Mouse (Mus musculus): ENCODE results near the gene Sestd1.

Sestd1 gene

DNA sequence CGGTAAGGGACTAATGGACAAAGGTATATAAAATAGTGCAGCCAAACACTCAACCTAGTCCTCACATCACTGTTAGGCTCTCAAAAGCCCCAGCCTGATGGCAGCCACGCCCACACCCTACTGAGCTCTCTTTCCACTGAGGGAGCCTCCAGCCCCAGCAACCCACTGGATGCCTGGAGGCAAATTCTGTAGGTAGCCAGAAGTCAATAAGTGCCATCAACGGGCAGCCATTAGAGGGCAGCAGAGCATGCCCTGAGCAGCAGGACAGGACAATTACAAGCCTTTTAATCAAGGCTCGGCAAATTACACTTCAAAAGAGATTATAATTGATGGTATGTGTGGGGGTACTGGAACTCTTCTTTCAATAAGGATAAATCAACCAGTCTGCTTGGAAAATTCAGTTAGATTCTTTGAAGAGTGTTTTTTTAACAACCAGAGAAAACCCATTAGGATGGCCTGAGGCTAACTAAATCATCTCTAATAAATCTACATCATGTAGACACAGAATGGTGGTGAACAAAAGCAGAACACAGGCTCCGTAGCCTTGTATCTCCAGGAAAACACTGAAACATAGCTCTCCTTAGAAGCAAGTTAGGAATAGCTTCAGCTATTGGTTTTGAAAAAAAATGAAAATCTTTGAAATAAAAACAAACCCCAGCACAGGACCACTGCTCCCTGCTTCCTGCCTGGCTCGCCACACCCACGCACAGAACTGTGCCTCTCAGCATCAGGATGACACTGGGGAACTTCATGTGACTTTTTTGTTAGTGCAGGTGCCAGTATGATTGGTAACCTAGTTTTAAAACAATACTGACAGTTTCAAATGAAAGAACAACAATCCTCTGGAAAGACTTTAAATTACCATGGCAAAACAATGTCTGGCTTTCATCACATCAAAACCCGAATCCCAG lies 30.4 kb downstream of the Sestd1 start:
- ChIA-PET CTCF (interaction anchor here in 3 of 4 experiments (0.6 to 2.2 kb wide), 5 partner anchors 10 to 92 kb away, joined by 3 to 11 read pairs (median 3); no protein-coding TSS in a partner anchor), POLR2A (interaction anchor here in 1 of 4 experiments (0.8 kb wide), 1 partner anchor 11 kb away, joined by 3 read pairs; no protein-coding TSS in a partner anchor)

DNA sequence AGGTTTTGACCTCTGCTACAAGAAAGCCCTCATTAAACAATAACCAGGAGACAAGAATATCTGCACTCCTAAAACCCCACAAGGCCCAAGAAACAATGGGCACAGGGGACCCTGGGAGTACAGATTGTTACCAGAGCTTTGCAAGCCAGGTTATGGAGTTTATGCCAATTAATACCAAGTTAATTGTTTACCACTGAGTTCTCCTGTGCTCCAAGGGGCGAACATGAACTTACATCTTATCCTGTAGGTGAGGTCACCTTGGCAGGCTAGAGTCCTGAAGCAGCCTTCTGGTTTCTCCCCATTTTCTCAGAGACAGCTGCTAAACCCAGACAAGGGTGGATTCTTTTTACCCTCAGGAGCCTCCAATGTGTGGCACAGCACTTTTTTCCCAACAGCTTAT lies 32.0 kb downstream of the Sestd1 start:
- POLR2A ChIA-PET: interaction anchor here in 1 of 4 experiments (0.6 to 1.6 kb wide), 3 partner anchors 89 to 469 kb away, joined by 3 to 4 read pairs (median 4); no protein-coding TSS in a partner anchor
- CTCF ChIA-PET: interaction anchor here in 2 of 4 experiments (1.0 to 2.2 kb wide), 3 partner anchors 61 to 93 kb away, joined by 3 to 11 read pairs (median 3); no protein-coding TSS in a partner anchor

DNA sequence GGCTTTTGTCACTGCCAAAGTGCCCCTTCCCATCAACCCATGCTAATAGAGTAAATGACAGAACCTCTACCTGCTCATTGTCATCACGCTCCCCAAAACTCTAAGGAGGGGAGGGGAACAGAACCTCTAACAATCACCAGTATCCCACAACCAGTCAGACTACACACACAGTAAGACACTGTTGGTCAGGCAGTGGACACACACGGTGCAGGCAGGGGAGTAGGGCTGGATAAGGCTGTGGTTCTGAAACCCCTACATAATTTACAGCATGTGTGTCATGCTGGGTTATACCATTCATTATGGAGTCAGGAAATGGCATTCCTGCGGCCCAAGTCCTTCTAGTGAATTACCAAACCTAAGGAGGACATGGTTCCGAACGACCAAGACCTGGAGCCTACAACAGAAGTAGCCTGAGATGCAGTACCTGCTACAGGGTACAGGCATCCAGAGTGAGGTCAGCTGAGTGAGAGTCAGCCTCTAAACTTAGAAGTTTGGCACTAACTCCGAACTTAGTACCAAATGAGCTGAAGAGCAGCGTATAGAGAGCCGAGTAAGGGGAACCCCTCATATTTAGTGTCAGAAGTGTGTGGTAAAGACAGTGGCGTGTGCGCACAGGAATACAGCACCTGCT lies 33.1 kb downstream of the Sestd1 start:
- ChIA-PET CTCF (interaction anchor here in 1 of 4 experiments (0.6 kb wide), 1 partner anchor 828 kb away, joined by 15 read pairs; no protein-coding TSS in a partner anchor), POLR2A (interaction anchor here in 1 of 4 experiments (1.6 kb wide), 1 partner anchor 90 kb away, joined by 4 read pairs; no protein-coding TSS in a partner anchor)

DNA sequence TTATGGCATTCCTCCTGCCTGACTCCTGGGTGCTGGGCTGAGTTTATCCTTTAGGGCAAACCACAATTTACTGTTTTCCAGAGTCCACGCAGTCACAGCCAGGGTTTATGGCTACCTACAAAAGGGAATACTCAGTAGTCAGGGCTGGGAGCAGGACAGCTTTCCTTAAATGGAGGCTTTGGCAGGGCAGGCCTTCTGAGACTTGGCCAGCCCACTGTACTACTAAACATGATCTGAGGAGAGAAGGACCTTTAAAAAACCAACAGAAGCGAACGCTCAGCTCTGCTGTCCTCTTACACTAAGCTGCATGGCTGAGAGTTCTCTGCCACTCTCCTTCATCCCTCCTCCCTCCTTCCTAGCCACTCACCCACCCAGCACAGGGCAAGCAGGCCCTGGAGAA lies 34.6 kb downstream of the Sestd1 start:
- ChIA-PET POLR2A (interaction anchor here in 1 of 4 experiments (1.0 to 1.2 kb wide), 2 partner anchors 68 to 92 kb away, joined by 4 read pairs; no protein-coding TSS in a partner anchor), CTCF (no interaction called here)

DNA sequence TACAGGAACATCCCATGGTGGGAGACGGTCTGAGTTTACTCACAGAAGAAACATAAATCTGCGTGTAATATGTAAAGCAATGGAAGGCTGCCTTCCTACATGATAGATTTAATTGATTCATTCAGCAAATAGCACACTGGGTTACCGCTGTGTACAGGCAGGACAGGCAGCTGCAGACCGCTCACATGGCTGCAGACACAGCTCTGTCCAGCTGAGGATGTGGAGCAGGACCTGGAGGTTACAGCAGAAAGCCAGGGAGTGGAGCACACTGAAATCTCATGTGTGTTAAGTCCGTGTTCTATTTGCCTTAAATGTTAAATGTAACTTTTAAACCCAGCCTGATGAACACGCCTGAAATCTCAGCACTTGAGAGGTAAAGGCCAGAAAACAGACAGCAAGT lies 38.1 kb downstream of the Sestd1 start:
- POLR2A ChIA-PET: no interaction called here
- CTCF ChIA-PET: no interaction called here

DNA sequence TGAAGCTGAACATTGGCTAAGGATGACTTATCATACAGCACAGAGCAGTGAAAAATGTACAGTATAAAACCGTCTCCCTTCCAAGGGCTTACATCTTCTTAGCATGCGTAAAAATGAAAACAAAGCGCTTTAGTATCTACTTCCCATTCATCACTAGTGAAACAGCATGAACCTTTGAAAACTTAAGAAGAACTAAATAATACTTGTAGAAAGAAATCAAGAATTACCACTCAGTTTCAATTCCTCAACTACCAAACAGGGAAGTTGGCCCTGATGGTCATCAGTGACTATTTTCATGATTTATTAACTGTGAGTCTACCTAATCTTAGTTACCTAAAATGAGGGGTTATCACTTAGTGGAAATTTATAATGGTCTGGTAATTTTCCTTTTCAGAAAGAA lies 41.8 kb downstream of the Sestd1 start:
- ChIA-PET POLR2A (no interaction called here), CTCF (no interaction called here)

DNA sequence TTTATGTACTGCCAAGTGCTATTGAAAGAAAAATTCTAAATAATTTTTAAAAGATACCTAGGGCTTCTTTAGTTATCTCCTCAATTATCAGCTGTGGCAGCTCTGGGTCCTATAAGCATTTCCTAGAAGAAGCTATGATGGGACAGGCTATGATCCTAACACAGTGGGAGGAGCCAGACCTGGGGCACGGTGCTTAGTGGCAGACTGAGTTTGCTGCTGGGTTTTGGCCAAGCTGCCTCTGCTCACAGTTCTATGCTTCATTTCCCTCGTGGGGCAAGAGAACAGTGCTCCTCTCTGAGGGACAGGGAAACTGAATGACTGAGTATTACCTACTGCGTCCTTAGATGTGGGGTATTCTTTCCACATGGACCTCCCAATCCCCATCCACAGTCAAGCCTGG lies 42.3 kb downstream of the Sestd1 start:
- CTCF ChIA-PET: no interaction called here
- POLR2A ChIA-PET: no interaction called here

DNA sequence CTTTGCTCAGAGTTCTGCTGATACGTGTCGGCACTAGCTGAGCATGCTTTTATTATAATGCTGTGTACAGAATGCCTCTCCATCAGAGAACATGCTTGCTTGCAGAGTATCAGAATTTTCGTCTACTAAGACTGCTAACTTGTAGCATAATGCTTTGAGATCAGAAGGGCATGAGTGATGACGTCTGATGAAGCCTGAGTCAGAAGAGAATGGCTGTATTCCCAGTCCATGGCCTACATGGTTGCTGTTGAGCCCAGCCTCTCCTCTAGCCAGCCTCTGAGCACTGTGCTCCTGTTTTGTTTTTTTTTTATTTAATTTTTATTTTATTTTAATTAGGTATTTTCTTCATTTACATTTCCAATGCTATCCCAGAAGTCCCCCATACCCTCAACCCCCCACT lies 43.5 kb downstream of the Sestd1 start:
- ChIA-PET POLR2A (no interaction called here), CTCF (no interaction called here)

DNA sequence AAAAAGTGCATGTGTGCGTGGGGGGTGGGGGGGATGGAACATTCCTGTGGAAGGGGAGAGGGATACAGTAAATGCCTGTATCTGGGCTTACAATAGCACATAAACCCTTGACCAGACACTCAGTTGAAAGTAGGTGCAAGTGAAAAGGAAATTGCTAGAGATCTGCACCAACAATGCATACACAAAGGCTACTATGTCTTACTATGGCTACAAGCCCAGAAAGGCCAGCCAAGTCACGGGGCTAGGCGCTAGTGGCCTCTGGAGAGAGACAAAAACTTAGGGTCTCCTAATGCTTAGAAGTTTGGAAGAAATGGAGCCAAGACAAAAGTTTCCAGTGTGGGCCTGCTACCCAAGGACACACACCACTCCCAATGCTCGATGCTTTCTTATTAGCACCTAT lies 44.5 kb downstream of the Sestd1 start:
- CTCF ChIA-PET: no interaction called here

DNA sequence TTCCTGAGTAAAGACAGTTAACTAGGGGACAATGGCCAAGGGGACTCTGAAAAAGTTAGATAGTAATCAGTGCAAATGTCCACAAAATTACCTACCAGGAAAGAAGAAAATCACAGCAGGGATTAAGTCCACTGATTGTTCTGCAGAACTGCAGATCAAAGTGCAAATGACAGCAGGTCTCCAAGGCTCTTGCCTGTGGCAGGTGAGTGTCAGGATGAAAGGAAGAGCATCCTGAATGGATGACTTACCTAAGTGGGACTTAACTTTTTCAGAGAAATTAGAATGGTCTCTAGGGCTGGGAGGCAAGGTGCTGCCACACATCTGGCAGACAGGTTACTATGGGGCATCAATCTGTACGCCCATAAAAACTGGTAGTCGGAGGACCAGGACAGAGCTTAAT lies 47.8 kb downstream of the Sestd1 start:
- CTCF ChIA-PET: interaction anchor here in 2 of 4 experiments (0.6 to 0.7 kb wide), 2 partner anchors 12 to 112 kb away, joined by 3 read pairs; no protein-coding TSS in a partner anchor

More for the DNA sequence above, 44.5 kb downstream of the Sestd1 start:
- POLR2A ChIA-PET: no interaction called here

DNA sequence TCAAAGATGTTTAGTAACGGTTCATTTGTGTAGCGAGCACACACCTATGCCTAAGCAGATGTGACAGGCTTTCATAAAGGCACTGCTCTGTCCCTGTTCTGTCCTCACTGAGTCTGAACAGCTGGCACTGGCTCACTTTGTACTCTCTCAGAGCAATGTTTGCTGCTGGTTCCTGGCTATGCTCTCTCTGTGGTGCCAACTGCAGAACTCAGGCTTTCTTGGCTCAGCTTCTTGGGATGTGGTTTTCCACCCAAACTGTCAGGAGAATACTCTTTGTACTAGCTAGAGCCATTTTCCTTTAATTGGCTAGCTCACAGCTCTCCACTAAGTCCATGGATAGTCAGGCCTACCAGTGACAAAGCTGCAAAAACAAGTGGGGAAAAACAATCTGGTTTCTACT lies 59.4 kb downstream of the Sestd1 start:
- ChIA-PET CTCF (interaction anchor here in 3 of 4 experiments (0.7 to 1.5 kb wide), 3 partner anchors 12 to 121 kb away, joined by 3 to 4 read pairs (median 3); no protein-coding TSS in a partner anchor), POLR2A (interaction anchor here in 2 of 4 experiments (2.7 to 2.8 kb wide), 2 partner anchors 11 to 12 kb away, joined by 7 to 10 read pairs; no protein-coding TSS in a partner anchor)

More for the DNA sequence above, 47.8 kb downstream of the Sestd1 start:
- POLR2A ChIA-PET: interaction anchor here in 2 of 4 experiments (1.0 to 2.4 kb wide), 3 partner anchors 11 to 12 kb away, joined by 3 to 10 read pairs (median 7); no protein-coding TSS in a partner anchor

DNA sequence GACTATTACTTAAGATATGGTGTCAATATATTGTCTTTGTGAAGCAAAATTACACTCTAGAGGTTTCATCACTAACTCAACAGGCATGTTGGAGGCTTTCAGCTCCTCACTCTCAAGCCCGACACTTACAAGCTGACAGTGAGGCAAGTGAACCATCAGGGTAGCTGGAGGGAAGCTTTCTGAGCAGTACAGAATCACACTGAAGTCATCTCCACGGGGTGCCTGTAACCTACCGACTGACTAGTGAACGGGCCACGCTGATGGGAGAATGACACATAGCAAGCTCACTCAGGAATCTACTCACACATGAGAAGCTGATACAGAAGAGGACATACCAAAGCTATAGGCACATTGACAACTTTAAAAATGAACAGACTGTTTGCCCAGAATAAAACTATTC lies 67.5 kb downstream of the Sestd1 start:
- POLR2A ChIA-PET: no interaction called here
- CTCF ChIA-PET: interaction anchor here in 1 of 4 experiments (1.4 kb wide), 1 partner anchor 10 kb away, joined by 3 read pairs; no protein-coding TSS in a partner anchor

DNA sequence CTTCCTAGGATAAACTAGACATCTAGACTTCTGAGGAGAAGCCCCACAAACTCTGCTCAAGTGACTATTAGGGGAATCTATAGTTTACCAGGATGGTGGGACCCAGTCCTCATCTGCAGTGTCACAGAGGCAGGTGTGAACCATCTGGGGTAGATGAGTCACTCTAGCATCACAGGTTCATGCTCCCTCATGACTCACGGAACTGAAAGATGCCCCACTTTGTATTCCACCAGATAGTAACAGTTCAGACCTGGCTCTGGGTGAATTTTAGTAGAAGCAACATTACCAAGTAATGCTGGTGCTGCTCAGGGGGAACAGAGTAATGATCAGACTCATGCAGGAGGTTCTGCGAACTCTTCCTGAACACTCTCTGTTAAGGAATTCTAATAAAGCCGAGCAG lies 73.4 kb downstream of the Sestd1 start:
- ChIA-PET POLR2A (no interaction called here), CTCF (no interaction called here)

DNA sequence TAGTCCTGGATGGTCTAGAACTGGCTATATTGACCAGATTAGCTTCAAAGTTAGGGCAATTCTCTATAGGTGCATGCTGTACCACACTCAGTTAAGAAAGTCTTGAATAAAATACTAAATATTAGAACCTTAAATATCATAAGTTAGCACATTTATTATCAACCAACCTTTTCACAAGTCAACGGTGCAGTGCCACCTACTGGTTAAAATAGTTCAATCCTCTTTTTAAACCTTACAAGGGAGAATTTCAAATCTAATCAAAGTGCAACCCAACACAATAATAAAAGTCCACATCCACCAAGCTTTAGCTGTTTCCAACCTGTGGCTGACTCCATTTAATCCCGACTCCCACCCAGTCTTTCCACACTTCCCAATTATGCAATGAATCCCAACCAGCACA lies 76.5 kb downstream of the Sestd1 start:
- POLR2A ChIA-PET: no interaction called here
- CTCF ChIA-PET: interaction anchor here in 2 of 4 experiments (0.8 to 1.5 kb wide), 3 partner anchors 9 to 142 kb away, joined by 3 to 4 read pairs (median 3); no protein-coding TSS in a partner anchor

DNA sequence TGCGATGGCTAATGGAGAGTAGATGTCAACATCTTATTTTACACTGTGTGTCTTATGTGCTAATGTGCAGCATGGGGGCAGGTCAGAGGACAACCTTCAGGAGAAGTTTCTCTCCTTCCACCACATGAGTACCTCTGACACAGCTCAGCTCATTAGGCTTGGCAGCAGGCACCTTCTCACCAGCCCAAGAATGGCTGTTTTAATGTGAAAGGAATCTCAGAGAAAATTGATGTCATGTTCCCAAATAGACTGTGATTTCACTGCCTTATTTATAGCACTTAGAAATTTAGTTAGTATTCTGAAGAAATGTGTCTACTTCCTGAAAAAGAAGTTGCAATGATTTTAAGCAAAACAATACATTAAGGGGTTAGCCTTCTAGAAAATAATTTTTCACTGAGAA lies 78.5 kb downstream of the Sestd1 start:
- POLR2A ChIA-PET: no interaction called here
- CTCF ChIA-PET: interaction anchor here in 1 of 4 experiments (0.6 kb wide), 1 partner anchor 122 kb away, joined by 3 read pairs; no protein-coding TSS in a partner anchor

DNA sequence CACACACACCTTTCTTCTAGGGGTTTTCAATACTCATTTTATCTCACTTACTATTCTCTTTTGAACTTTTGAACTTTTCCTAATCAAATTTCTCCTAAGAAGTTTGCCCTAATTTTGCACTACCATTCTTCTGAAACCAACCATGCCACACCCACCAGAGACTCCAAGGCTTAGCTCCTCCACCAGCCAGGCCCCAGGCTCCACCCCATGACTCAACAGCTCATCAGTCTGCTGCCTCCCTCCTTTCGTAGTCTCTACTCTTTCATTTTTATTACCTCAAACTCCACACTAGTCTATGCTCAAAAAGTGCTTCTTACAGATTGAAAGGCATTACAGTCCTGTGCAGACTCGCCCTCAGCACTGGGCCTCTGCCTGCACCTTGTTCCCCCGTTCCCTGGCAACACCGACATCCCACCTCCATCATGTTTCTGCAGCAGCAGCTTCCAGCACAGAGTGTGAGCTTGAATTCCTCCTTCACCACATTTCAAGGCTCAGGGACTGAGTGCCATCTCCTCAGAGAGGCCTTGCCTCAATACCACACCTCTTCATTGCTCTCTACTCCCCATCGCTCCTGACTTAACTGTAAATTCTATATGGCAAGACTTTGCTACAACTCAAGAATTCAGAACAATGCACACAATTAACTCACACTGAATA lies 79.3 kb downstream of the Sestd1 start:
- CTCF ChIA-PET: interaction anchor here in 2 of 4 experiments (0.7 kb wide), 2 partner anchors 88 to 499 kb away, joined by 3 to 4 read pairs; no protein-coding TSS in a partner anchor
- POLR2A ChIA-PET: interaction anchor here in 2 of 4 experiments (0.6 kb wide), 2 partner anchors 20 to 30 kb away, joined by 3 read pairs; no protein-coding TSS in a partner anchor

DNA sequence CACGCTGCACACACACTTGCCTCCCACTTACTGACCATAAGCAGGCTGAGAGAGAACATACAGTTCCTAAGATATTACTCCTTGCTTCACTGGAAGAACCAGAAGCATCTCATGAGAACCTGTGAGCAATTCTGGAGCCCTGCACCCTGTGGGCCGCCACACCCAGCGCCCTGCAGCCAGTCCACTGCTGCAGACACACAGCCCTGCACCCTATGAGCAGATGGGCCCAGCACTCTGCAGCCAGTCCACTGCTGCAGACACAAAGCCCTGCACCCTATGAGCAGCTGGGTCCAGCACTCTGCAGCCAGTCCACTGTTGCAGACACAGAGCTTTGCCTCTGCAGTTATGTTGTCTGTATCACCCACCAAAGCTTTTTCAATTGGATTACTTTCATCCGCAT lies 80.0 kb downstream of the Sestd1 start:
- POLR2A ChIA-PET: no interaction called here
- CTCF ChIA-PET: no interaction called here

DNA sequence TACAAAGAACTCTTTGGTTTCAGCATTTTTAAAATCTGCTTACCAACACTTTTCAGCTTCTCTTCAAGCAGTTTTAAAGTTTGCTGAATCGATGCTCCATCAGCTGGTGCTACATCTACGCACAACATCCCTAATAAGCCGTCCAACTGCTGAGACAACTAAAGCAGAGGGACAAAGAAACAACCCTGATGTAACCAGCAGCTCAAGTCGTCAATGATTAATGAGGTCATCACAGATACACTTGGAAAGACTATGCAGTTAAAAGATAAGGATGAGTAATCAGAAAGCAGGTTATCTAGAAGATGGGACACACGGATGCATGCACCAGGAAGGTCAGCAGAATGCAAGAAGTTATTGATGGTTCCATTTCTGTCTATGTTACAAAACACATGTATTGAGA lies 82.1 kb downstream of the Sestd1 start:
- POLR2A ChIA-PET: no interaction called here
- CTCF ChIA-PET: no interaction called here

DNA sequence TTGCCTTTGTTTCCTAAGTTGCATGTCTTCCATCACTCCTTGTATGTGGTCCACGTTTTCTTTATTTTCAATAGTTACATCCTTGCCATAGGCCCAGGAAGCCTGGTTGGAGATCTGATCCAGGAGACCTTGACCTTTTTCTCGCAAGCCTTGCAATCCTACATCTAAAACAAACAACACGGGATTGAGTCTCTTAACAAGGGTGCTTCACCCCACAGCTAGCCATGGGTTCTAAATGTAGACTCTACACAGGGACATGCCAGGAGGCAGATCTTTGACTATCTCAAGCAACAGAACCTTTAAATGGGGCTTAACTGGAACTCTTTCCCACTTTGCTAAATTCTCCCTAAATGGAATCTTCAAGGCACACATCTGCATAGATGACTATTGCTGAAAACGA lies 83.6 kb downstream of the Sestd1 start:
- CTCF ChIA-PET: no interaction called here
- POLR2A ChIA-PET: no interaction called here
